8 mouse cellular contexts compared by ENCODE assay signal in genomic region chr1:164898846-164899351, GRCm38 (mm10). TPM values are rescaled to one million over a fixed set of nuclear protein-coding genes. Genes with fewer than 3 reads are reported as not detected.
A peak's percentile ranks its signal among the peaks of the same experiment; 100 is the strongest.
DNase-seq lines count a peak whose midpoint lies in the region; ATAC-seq and TF ChIP-seq lines count a peak whose summit lies in the region.

No protein-coding gene starts in this region.

- no peaks in the 10 kb centered on the region for H3K9me3 ChIP-seq in hindbrain, embryonic 16.5 days (ENCODE audit: control insufficient read depth, low read length)

- peak overlapping the region; percentile 87 for H3K4me2 ChIP-seq in hindbrain, embryonic 16.5 days (ENCODE audit: low read length)

- H3K9ac ChIP-seq in hindbrain, embryonic 16.5 days (ENCODE audit: low read depth, low read length): peak overlapping the region; percentile 85

- under 1% methylated on average over 20 of the region's 22 CpGs for WGBS in hindbrain, embryonic 16.5 days

- peak overlapping the region; percentile 70 for H3K4me3 ChIP-seq in gastrocnemius, adult 2 months
- peak overlapping the region; percentile 54 for H3K4me3 ChIP-seq in hindbrain, embryonic 16.5 days (ENCODE audit: low read length)

- H3K4me1 ChIP-seq in hindbrain, embryonic 16.5 days (ENCODE audit: control insufficient read depth, insufficient read depth, low read depth, low read length): peaks cover 18% of the 10 kb centered on the region

- peak; percentile 97 for ATAC-seq in hindbrain, embryonic 16.5 days

- peak; percentile 65 for TF ChIP-seq CTCF in gastrocnemius, adult 2 months (IDR thresholded peaks at IDR 0.05)

- peak; percentile 71 for DNase-seq in T-cell, adult 2 months (ENCODE audit: low spot score)
- peak; percentile 93 to 94 for DNase-seq in cerebellum, postnatal 25 days
- DNase-seq in gastrocnemius, adult 2 months: peak; percentile 83
- peak; percentile 81 to 88 for DNase-seq in left cerebral cortex, adult 18-20 months (ENCODE audit: low spot score in 2 of 2)
- peak; percentile 78 to 80 for DNase-seq in lung, postnatal 4 days
- peak; percentile 89 to 92 for DNase-seq in right cerebral cortex, postnatal 10 days (ENCODE audit: low spot score in 2 of 2)
- DNase-seq in urinary bladder, postnatal 14 days (ENCODE audit: low spot score): peak; percentile 83

- no peaks in the 10 kb centered on the region for H3K36me3 ChIP-seq in hindbrain, embryonic 16.5 days (ENCODE audit: control insufficient read depth, insufficient read depth, low read length)

- H3K27ac ChIP-seq in gastrocnemius, adult 2 months: peak overlapping the region; percentile 92
- H3K27ac ChIP-seq in hindbrain, embryonic 16.5 days (ENCODE audit: low read depth, low read length): peak overlapping the region; percentile 93

- intact Hi-C loops in gastrocnemius, adult 2 months (cut with DNase I): loop anchor here (2.0 to 5.0 kb wide), 3 partner anchors 37 to 440 kb away; partner anchors contain the start of gene Atp1b1

- H3K27me3 ChIP-seq in hindbrain, embryonic 16.5 days (replicated peaks; ENCODE audit: control insufficient read depth, insufficient read depth, low read length): no peaks in the 10 kb centered on the region

RNA-seq across cellular contexts. Expression of gene Xcl1, which starts 36.4 kb away (rescaled TPM):
- total RNA-seq in gastrocnemius, adult 2 months (2021): not detected
- polyA plus RNA-seq in hindbrain, embryonic 16.5 days (2015; fragmentation: Nextera tagmentation; extraction: Ambion mirVana): not detected in 2 replicates
- total RNA-seq in left cerebral cortex, adult 18-20 months (2021): not detected

Comparison
In these comparisons a context has a peak if more than half of its experiments do, and no peak if none do; other contexts are left out.
1. Peak in every context shown above with its lines: DNase-seq, ATAC-seq, H3K4me3 ChIP-seq and H3K27ac ChIP-seq.